Mouse (Mus musculus): Measurements from ENCODE around the gene C1qtnf4.

C1qtnf4 gene

DNA sequence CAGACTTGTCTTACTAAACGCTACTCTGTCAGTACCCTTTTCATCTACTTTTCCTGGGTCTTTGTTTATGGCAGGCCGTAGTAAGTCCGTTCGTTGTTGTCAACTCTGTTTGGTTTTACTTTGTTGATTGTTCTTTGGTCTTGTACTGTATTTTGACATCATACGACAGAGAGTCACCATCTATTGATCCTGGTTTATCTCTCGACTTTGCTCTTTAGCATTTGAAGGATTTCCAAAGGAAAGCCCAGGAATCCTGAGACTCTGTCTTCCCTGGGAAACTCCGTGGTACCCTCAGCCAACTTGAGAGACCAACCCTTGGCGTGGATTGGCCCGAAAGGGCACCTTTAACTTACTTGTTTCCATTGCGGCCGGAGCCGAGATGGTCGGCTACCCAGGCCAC, 42.9 kb downstream of the C1qtnf4 start:
- TF ChIP-seq POU5F1 (IDR thresholded peaks at IDR 0.05; ENCODE audit: borderline replicate concordance, low read length) (no peak), NANOG (IDR thresholded peaks at IDR 0.05; ENCODE audit: borderline replicate concordance, low read length) (no peak), CTCF (conservative IDR thresholded peaks at IDR 0.05; ENCODE audit: low read length) (no peak)
- Histone ChIP-seq H3K4me1 (replicated peaks; ENCODE audit: low read depth, low read length) (peaks cover 13% of the 10 kb centered on the region; the same call in 1 of the 2 replicates), H3K4me3 (replicated peaks; ENCODE audit: low read length) (no peak overlapping the region), H3K36me3 (ENCODE audit: insufficient read depth, low read length) (no peaks in the 10 kb centered on the region), H3K27me3 (ENCODE audit: insufficient read depth, low read length) (peaks cover 9% of the 10 kb centered on the region), H3K9me3 (ENCODE audit: low read length) (no peaks in the 10 kb centered on the region)

- Histone ChIP-seq H3K9me3 (ENCODE audit: low read length) (no peaks in the 10 kb centered on the region), H3K27me3 (ENCODE audit: insufficient read depth, low read length) (no peaks in the 10 kb centered on the region; the same call in 1 of the 2 replicates), H3K4me3 (replicated peaks; ENCODE audit: low read length) (no peak overlapping the region), H3K36me3 (ENCODE audit: insufficient read depth, low read length) (no peaks in the 10 kb centered on the region), H3K4me1 (replicated peaks; ENCODE audit: low read depth, low read length) (peaks cover 15% of the 10 kb centered on the region; the same call in 1 of the 2 replicates)
- TF ChIP-seq POU5F1 (IDR thresholded peaks at IDR 0.05; ENCODE audit: borderline replicate concordance, low read length) (no peak), NANOG (IDR thresholded peaks at IDR 0.05; ENCODE audit: borderline replicate concordance, low read length) (no peak), CTCF (conservative IDR thresholded peaks at IDR 0.05; ENCODE audit: low read length) (no peak)
These were observed 46.2 kb downstream of the C1qtnf4 start for GRCm38 (mm10) chr2:90931829-90932228.

DNA sequence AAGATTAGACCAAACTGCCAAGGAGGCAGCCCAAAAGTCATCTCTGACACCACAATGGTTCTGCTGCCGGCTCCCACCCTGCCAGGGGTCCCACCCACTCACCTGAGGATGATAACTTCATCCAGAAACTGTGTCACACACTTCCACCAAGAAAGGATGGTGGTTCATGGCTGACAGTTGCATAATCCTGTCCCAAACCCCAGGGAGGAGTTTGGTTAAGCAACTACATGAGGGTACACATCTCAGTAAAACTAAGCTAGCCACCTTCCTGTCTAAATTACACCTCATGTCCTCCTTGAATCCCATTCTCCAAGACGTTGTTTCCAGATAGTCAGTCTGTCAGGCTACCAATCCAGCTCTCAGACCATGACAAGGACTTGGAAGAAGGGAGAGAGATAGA, 46.6 kb downstream of the C1qtnf4 start:
- no peaks in the 10 kb centered on the region; the same call in 1 of the 2 replicates for H3K27me3 ChIP-seq (ENCODE audit: insufficient read depth, low read length)
- no peaks in the 10 kb centered on the region for H3K9me3 ChIP-seq (ENCODE audit: low read length)
- no peak overlapping the region for H3K4me3 ChIP-seq (replicated peaks; ENCODE audit: low read length)
- H3K4me1 ChIP-seq (replicated peaks; ENCODE audit: low read depth, low read length), result peaks cover 15% of the 10 kb centered on the region; the same call in 1 of the 2 replicates
- H3K36me3 ChIP-seq (ENCODE audit: insufficient read depth, low read length), result no peaks in the 10 kb centered on the region
- no peak for TF ChIP-seq NANOG (IDR thresholded peaks at IDR 0.05; ENCODE audit: borderline replicate concordance, low read length)

DNA sequence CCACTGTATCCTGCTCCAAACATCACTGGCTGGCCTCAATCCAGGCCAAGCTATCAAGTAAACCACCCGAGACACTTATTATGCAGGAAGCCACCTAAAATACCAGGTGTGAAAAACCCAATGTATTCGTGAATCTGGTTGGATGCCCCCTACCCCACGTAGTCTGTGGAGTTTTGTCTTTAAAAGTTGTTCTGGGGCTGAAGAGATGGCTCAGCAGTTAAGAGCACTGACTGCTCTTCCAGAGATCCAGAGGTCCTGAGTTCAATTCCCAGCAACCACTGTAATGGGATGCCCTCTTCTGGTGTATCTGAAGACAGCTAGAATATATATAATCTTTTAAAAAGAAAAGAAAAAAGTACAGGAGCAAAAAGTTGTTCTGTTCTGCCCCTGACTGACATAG, 52.7 kb downstream of the C1qtnf4 start:
- no peak for TF ChIP-seq CTCF (conservative IDR thresholded peaks at IDR 0.05; ENCODE audit: low read length)
- TF ChIP-seq NANOG (IDR thresholded peaks at IDR 0.05; ENCODE audit: borderline replicate concordance, low read length), result no peak
- no peak for TF ChIP-seq POU5F1 (IDR thresholded peaks at IDR 0.05; ENCODE audit: borderline replicate concordance, low read length)
- Histone ChIP-seq H3K4me1 (replicated peaks; ENCODE audit: low read depth, low read length) (peaks cover 36% of the 10 kb centered on the region), H3K36me3 (ENCODE audit: insufficient read depth, low read length) (peaks cover 15% of the 10 kb centered on the region; the same call in 1 of the 2 replicates), H3K9me3 (ENCODE audit: low read length) (no peaks in the 10 kb centered on the region), H3K4me3 (replicated peaks; ENCODE audit: low read length) (no peak overlapping the region), H3K27me3 (ENCODE audit: insufficient read depth, low read length) (no peaks in the 10 kb centered on the region)

DNA sequence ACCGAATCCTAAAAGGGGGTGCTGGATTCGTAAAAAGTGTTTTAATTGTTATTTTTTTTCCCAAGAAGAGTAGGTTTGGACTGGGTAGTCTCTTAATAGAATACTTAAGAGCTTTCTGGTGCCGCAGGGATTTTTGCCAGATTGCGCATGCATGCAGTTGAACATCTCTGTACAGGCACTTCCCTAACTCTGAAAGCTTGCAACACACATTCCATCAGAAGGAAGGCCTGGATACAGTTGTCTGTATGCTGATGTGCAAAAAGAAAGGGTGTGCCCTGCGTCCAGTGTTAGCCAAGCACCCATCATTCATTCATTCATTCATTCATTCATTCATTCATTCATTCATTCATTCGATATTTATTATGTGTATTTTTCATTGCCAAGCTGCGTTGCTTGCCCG, 54.1 kb downstream of the C1qtnf4 start:
- TF ChIP-seq CTCF (conservative IDR thresholded peaks at IDR 0.05; ENCODE audit: low read length) (no peak), POU5F1 (IDR thresholded peaks at IDR 0.05; ENCODE audit: borderline replicate concordance, low read length) (no peak), NANOG (IDR thresholded peaks at IDR 0.05; ENCODE audit: borderline replicate concordance, low read length) (no peak)
- Histone ChIP-seq H3K9me3 (ENCODE audit: low read length) (no peaks in the 10 kb centered on the region), H3K27me3 (ENCODE audit: insufficient read depth, low read length) (no peaks in the 10 kb centered on the region), H3K4me3 (replicated peaks; ENCODE audit: low read length) (peak overlapping the region; percentile 98), H3K4me1 (replicated peaks; ENCODE audit: low read depth, low read length) (peaks cover 49% of the 10 kb centered on the region), H3K36me3 (ENCODE audit: insufficient read depth, low read length) (peaks cover 28% of the 10 kb centered on the region; the same call in 1 of the 2 replicates)

Data from E14TG2a.4 (cell line).